Mouse (Mus musculus) heart, embryonic 16.5 days (tissue): ENCODE results near the gene Il18. TPM values are rescaled to one million over a fixed set of nuclear protein-coding genes. Genes with fewer than 3 reads are reported as not detected.

Source experiments
- ATAC-seq: fragments of 200-750 bp; cut with Nextera tagmentation; replicated peaks from 2 replicates; pipeline ENCODE4 v1.8.0; 2017; ENCODE audit warnings: moderate number of reproducible peaks; ENCODE audit not compliant: insufficient read depth, low FRiP score; ENCODE audit errors: extremely low read depth
- H3K27ac ChIP-seq: fragments of 300-500 bp; sonication (generic); 2 replicates; pipeline ENCODE4 v1.5.1; 2014; ENCODE audit warnings: mild to moderate bottlenecking, low read length, control low read depth, moderate library complexity
- H3K27me3 ChIP-seq: fragments of 300-500 bp; sonication (generic); 2 replicates; pipeline ENCODE4 v1.6.1; 2014; ENCODE audit warnings: low read length, mixed read lengths; ENCODE audit not compliant: control insufficient read depth, insufficient read depth
- H3K36me3 ChIP-seq: fragments of 300-500 bp; sonication (generic); 2 replicates; pipeline ENCODE4 v1.6.1; 2014; ENCODE audit not compliant: control insufficient read depth, insufficient read depth
- H3K4me1 ChIP-seq: fragments of 300-500 bp; sonication (generic); 2 replicates; pipeline ENCODE4 v1.6.1; 2014; ENCODE audit warnings: low read length, mixed read lengths; ENCODE audit not compliant: control insufficient read depth, insufficient read depth
- H3K4me2 ChIP-seq: fragments of 300-500 bp; sonication (generic); 2 replicates; pipeline ENCODE4 v1.6.1; 2014; ENCODE audit warnings: low read depth, mild to moderate bottlenecking, control low read depth, low read length
- H3K4me3 ChIP-seq: fragments of 300-500 bp; sonication (generic); 2 replicates; pipeline ENCODE4 v1.5.1; 2014; ENCODE audit warnings: mild to moderate bottlenecking, control low read depth, low read length
- H3K9ac ChIP-seq: fragments of 300-500 bp; sonication (generic); 2 replicates; pipeline ENCODE4 v1.6.1; 2014; ENCODE audit warnings: low read length, control low read depth
- H3K9me3 ChIP-seq: fragments of 300-500 bp; sonication (generic); replicated peaks from 2 replicates; pipeline ENCODE4 v1.6.1; 2016; ENCODE audit warnings: low read length; ENCODE audit not compliant: control insufficient read depth
- WGBS: fragments of 180-500 bp; shearing (Covaris S2); extraction: QIAGEN DNeasy Blood & Tissue Kit; methylation state at CpG from one replicate; pipeline ENCODE4 v1.1.7; 2014; 5-methylcytosine and 5-hydroxymethylcytosine counted together
- polyA plus RNA-seq: library from polyadenylated mRNA; unstranded; fragments of >200 nt; fragmentation: Nextera tagmentation; extraction: Ambion mirVana; gene quantifications from 2 replicates; pipeline ENCODE4 v1.2.1, GENCODE M21; 2015

Gene Il18
- polyA plus RNA-seq, 1 experiment from 2014 or later = 3.9 TPM

DNA sequence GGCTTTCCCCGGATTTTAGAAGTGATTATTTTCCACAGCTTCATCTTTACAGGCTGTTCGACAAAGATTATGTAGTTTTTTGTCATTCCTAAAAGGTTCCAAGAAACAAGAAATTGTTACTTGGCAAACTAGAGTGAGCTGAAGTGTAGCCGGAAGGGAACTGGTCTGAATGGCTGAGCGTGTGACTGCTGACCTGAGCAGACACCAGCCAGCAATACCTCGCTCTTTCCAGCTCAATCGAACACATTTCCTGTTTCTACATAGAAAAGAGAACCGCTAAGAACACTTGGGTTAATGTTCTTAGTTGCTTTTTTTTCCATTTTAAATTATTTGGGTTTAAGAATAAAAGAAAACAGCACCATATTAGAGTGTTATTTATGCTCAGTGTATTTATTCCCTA lies 14.5 kb upstream of the Il18 start:
- Histone ChIP-seq H3K9me3 (no peaks in the 10 kb centered on the region), H3K4me2 (no peak overlapping the region), H3K27ac (no peak overlapping the region), H3K36me3 (no peaks in the 10 kb centered on the region), H3K4me1 (no peaks in the 10 kb centered on the region), H3K4me3 (no peak overlapping the region), H3K27me3 (no peaks in the 10 kb centered on the region), H3K9ac (no peak overlapping the region)
- WGBS = 57% methylated on average over 7 of the region's 7 CpGs
- no peak for ATAC-seq

DNA sequence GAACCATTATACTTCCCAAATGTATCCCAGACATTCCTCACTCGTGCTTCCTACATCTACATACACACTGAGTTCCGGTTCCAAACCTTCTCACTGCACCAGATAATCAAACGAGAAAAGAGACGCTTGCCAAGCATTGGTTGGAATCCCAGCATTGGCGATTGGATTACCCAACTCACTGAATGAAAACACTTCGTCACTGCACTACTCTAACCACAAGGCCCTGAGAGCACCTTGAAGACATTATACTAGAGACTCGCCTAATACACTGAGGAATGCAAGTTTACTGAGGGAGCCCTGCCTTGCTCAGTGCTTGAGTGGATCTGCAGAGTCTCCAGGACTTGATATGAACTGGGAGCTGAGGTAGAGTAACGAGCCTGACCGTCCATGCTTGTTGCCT lies 12.2 kb upstream of the Il18 start:
- Histone ChIP-seq H3K27ac (no peak overlapping the region), H3K27me3 (no peaks in the 10 kb centered on the region), H3K9ac (no peak overlapping the region), H3K36me3 (no peaks in the 10 kb centered on the region), H3K4me3 (no peak overlapping the region), H3K4me1 (no peaks in the 10 kb centered on the region), H3K4me2 (no peak overlapping the region), H3K9me3 (no peaks in the 10 kb centered on the region)
- 69% methylated on average over 9 of the region's 9 CpGs for WGBS
- ATAC-seq = no peak

GRCm38 (mm10) chr9:50547859-50548478 lies 6.7 kb upstream of the Il18 start:
- Histone ChIP-seq H3K4me2 (no peak overlapping the region), H3K27me3 (no peaks in the 10 kb centered on the region), H3K4me3 (no peak overlapping the region), H3K9ac (no peak overlapping the region), H3K36me3 (no peaks in the 10 kb centered on the region), H3K9me3 (no peaks in the 10 kb centered on the region), H3K27ac (no peak overlapping the region), H3K4me1 (no peaks in the 10 kb centered on the region)
- ATAC-seq = no peak
- WGBS = 24% methylated on average over 5 of the region's 5 CpGs

- Histone ChIP-seq H3K4me3 (no peak overlapping the region), H3K9me3 (no peaks in the 10 kb centered on the region), H3K36me3 (no peaks in the 10 kb centered on the region), H3K4me2 (no peak overlapping the region), H3K9ac (no peak overlapping the region), H3K27ac (no peak overlapping the region), H3K27me3 (no peaks in the 10 kb centered on the region), H3K4me1 (no peaks in the 10 kb centered on the region)
- 82% methylated on average over 4 of the region's 4 CpGs for WGBS
- ATAC-seq = no peak
Observed at GRCm38 (mm10) chr9:50548936-50549335, 5.7 kb upstream of the Il18 start.

DNA sequence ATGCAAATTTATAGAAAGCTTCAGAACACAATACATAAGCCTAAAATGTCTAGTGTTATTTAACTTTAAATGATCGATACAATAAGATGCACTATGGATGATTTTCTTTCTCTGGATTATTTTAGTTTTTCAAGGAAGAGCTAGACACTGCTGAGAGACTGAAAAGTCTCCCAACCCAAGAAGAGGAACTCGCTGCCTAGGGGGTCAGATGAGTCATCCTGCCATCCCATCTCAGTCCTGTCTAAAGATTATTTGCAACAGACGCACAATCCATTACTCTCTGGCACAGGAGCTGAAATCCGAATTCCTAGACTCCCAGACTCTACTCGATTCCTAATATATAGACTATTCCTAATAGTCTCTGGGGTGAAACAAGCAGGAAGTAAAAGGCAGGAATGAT lies 2.4 kb upstream of the Il18 start:
- no peak for ATAC-seq

DNA sequence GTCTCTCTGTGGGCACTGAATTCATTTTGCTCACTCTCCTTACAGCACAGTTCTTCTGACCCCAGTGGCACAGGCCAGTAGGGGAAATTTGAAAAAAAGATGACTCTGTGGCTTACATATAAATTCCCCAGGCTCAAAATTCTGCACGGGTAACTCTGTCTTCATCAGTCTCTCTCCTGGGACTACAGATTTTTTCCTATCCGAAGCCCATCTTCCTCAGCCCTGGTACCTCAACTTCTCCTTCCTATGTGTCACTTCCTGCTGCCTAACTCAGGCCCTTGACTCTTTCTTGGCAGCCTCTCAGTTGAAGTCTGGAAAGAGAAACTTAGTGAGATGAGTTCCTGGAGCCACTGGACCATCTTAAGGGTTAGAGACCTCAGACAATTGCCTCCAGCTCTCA lies 1.1 kb upstream of the Il18 start:
- WGBS = 62% methylated on average over 2 of the region's 2 CpGs
- Histone ChIP-seq H3K36me3 (no peaks in the 10 kb centered on the region), H3K9ac (no peak overlapping the region), H3K9me3 (no peaks in the 10 kb centered on the region), H3K27ac (no peak overlapping the region), H3K4me3 (no peak overlapping the region), H3K4me1 (no peaks in the 10 kb centered on the region), H3K4me2 (no peak overlapping the region), H3K27me3 (no peaks in the 10 kb centered on the region)
- no peak for ATAC-seq

More for the DNA sequence above, 2.4 kb upstream of the Il18 start:
- Histone ChIP-seq H3K4me3 (no peak overlapping the region), H3K36me3 (no peaks in the 10 kb centered on the region), H3K9ac (no peak overlapping the region), H3K27ac (no peak overlapping the region), H3K4me2 (no peak overlapping the region), H3K4me1 (no peaks in the 10 kb centered on the region), H3K27me3 (no peaks in the 10 kb centered on the region), H3K9me3 (no peaks in the 10 kb centered on the region)
- WGBS = 56% methylated on average over 5 of the region's 5 CpGs

DNA sequence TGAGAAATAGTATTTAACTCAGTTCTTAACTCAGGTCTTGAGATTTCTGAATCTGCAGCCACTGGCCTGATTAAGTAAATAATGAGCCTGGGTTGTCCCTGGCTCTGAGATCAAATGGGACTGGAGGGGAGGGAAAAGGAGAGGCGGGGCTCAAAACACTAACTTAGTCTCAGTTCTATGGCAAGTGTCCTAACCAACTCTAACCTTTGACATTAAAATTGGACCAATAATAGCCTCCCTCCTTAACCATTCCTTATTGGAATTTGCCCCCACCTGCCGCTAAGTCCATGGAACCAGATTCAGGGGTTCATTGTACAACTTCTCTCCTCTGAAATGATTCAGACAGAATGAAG lies 443 bp downstream of the Il18 start, which contains the start of gene Bco2:
TSS of gene Bco2 (minus strand) at position 88 of the 353 bp plus-strand sequence.
- Histone ChIP-seq H3K9me3 (no peaks in the 10 kb centered on the region), H3K9ac (0 out of 2 replicates have a peak within 1 kb of the TSS, but pooled peaks have one; percentile 5), H3K27ac (no peak within 1 kb of the TSS), H3K4me3 (no peak within 1 kb of the TSS; the same call in 1 of the 2 replicates), H3K27me3 (no peaks in the 10 kb centered on the region), H3K36me3 (no peaks in the 10 kb centered on the region), H3K4me1 (no peaks in the 10 kb centered on the region), H3K4me2 (peak within 1 kb of the TSS; percentile 33; the same call in 1 of the 2 replicates)
- no peak for ATAC-seq
- WGBS = 54% methylated on average over 2 of the region's 2 CpGs

DNA sequence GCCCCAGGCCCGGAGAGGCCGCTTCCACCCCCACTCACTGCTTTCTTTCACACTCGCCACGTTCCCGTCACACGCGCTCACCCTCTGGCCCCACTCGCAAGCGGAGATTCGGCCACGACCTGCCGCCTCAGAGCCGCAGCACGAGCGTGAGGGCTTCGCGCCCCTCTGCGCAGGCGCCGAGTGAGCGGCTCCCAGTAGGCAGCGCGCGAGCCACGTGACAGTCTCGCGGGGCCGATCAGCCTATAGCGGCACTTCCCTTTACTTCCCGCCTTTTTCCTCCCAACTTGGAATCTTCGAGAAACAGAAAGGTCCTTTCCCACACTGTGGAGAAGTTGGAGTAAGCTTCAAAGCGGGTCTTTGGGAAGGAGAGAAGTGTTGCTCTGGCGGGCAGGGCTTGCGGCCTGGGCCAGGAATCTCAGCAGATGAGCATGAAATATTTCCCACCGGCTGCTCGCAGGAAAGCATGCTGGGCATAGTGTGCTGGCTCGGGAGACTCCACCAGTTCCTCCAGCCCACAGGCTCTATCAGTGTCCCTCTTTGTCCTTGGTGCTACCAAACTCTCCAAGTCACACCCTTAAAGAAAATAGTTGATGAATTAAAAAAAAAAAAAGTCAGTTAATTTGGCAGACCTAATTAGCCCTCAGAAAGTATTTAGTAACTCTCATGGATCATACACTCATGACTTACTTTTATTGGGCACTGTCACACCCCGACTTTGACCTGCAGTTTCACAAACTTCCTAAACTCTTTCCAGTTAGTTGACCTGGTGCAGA lies 6.7 kb downstream of the Il18 start, which contains the start of gene Tex12:
TSS of gene Tex12 (minus strand) at position 181 of the 773 bp plus-strand sequence.
- Histone ChIP-seq H3K9ac (no peak within 1 kb of the TSS), H3K36me3 (no peaks in the 10 kb centered on the region), H3K4me1 (no peaks in the 10 kb centered on the region), H3K9me3 (no peaks in the 10 kb centered on the region), H3K27me3 (no peaks in the 10 kb centered on the region), H3K4me3 (no peak within 1 kb of the TSS), H3K4me2 (no peak within 1 kb of the TSS), H3K27ac (no peak within 1 kb of the TSS)
- WGBS = 82% methylated on average over 38 of the region's 38 CpGs
- no peak for ATAC-seq

- Histone ChIP-seq H3K36me3 (no peaks in the 10 kb centered on the region), H3K4me1 (no peaks in the 10 kb centered on the region), H3K4me3 (no peak overlapping the region), H3K27me3 (no peaks in the 10 kb centered on the region), H3K9me3 (no peaks in the 10 kb centered on the region), H3K27ac (no peak overlapping the region), H3K9ac (no peak overlapping the region), H3K4me2 (no peak overlapping the region)
- WGBS = 72% methylated on average over 2 of the region's 2 CpGs
- ATAC-seq = no peak
Observed at GRCm38 (mm10) chr9:50561918-50562360, 7.3 kb downstream of the Il18 start.
